Mouse (Mus musculus) neural tube, embryonic 12.5 days (tissue): ENCODE measurements at regions not wholly inside any gene's neighbourhood (a gene's known extent, or its start where the extent isn't known, plus 50 kb on each side); places are given as distances from the start of the nearest gene placed in this dataset.
A peak's percentile ranks its signal among the peaks of the same experiment; 100 is the strongest.

ENCODE experiments used
- ATAC-seq: fragments of 200-750 bp; cut with Nextera tagmentation; 2 replicates; pipeline ENCODE4 v1.8.0; 2017; ENCODE audit warnings: low read depth, mild to moderate bottlenecking, moderate TSS enrichment, moderate library complexity; ENCODE audit not compliant: low FRiP score
- H3K27ac ChIP-seq: fragments of 300-500 bp; sonication (generic); 2 replicates; pipeline ENCODE4 v1.5.1; 2016
- H3K27me3 ChIP-seq: fragments of 300-500 bp; sonication (generic); replicated peaks from 2 replicates; pipeline ENCODE4 v1.6.1; 2016; ENCODE audit warnings: mild to moderate bottlenecking
- H3K36me3 ChIP-seq: fragments of 300-500 bp; sonication (generic); 2 replicates; pipeline ENCODE4 v1.6.1; 2016; ENCODE audit warnings: mild to moderate bottlenecking
- H3K4me1 ChIP-seq: fragments of 300-500 bp; sonication (generic); 2 replicates; pipeline ENCODE4 v1.6.1; 2016
- H3K4me2 ChIP-seq: fragments of 300-500 bp; sonication (generic); replicated peaks from 2 replicates; pipeline ENCODE4 v1.6.1; 2016; ENCODE audit warnings: mild to moderate bottlenecking
- H3K4me3 ChIP-seq: fragments of 300-500 bp; sonication (generic); 2 replicates; pipeline ENCODE4 v1.5.1; 2016
- H3K9ac ChIP-seq: fragments of 300-500 bp; sonication (generic); 2 replicates; pipeline ENCODE4 v1.6.1; 2016; ENCODE audit warnings: mild to moderate bottlenecking
- H3K9me3 ChIP-seq: fragments of 300-500 bp; sonication (generic); 2 replicates; pipeline ENCODE4 v1.6.1; 2016; ENCODE audit warnings: mild to moderate bottlenecking
- WGBS: fragments of 180-500 bp; shearing (Covaris S2); methylation state at CpG from one replicate; pipeline ENCODE4 v1.1.7; 2016; 5-methylcytosine and 5-hydroxymethylcytosine counted together

- Histone ChIP-seq H3K4me1 (peaks cover 9% of the 10 kb centered on the region), H3K27me3 (no peaks in the 10 kb centered on the region; the same call in 1 of the 2 replicates), H3K27ac (no peak overlapping the region), H3K4me3 (no peak overlapping the region), H3K4me2 (no peak overlapping the region), H3K9me3 (0 out of 2 replicates have a peak, but pooled peaks cover 6% of the 10 kb centered on the region), H3K36me3 (no peaks in the 10 kb centered on the region), H3K9ac (no peak overlapping the region)
- WGBS, result 58% methylated on average over 4 of the region's 4 CpGs
- no peak for ATAC-seq
Observed at GRCm38 (mm10) chr13:60488884-60489265, 112.9 kb upstream of the Dapk1 start.

- Histone ChIP-seq H3K36me3 (no peaks in the 10 kb centered on the region), H3K4me2 (no peak overlapping the region), H3K4me1 (peaks cover 9% of the 10 kb centered on the region), H3K9me3 (0 out of 2 replicates have a peak, but pooled peaks cover 5% of the 10 kb centered on the region), H3K4me3 (no peak overlapping the region), H3K27me3 (no peaks in the 10 kb centered on the region), H3K27ac (no peak overlapping the region), H3K9ac (no peak overlapping the region)
- WGBS, result 90% methylated on average over 16 of the region's 16 CpGs
- no peak for ATAC-seq
Observed at GRCm38 (mm10) chr13:60491948-60492464, 109.7 kb upstream of the Dapk1 start.

DNA sequence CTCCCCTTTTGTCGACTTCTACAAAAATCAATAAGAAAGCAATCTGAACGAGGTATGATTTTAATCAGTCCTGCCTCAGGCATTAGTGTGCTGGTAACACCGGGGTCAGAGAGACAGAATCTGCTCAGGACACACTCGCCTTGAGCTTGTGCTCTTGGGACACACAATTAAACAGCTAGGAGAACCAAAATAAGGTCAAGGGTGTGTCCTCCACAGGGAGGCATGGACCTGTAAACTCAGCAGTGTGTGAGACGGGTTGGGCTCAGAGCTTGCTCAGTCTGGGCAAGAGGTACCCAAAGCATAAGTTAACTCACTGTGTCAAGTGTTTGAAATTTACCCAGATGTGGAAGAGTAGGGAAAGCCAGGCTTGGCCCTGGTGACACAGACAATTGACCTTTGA, 107.9 kb upstream of the Dapk1 start:
- H3K4me1 ChIP-seq, result peaks cover 9% of the 10 kb centered on the region; the same call in 1 of the 2 replicates
- no peak overlapping the region for H3K4me3 ChIP-seq
- no peak for ATAC-seq
- H3K27me3 ChIP-seq, result no peaks in the 10 kb centered on the region
- no peak overlapping the region for H3K4me2 ChIP-seq
- WGBS, result 79% methylated on average over 5 of the region's 5 CpGs
- no peaks in the 10 kb centered on the region for H3K36me3 ChIP-seq
- H3K9ac ChIP-seq, result no peak overlapping the region
- H3K27ac ChIP-seq, result no peak overlapping the region
- no peaks in the 10 kb centered on the region for H3K9me3 ChIP-seq

DNA sequence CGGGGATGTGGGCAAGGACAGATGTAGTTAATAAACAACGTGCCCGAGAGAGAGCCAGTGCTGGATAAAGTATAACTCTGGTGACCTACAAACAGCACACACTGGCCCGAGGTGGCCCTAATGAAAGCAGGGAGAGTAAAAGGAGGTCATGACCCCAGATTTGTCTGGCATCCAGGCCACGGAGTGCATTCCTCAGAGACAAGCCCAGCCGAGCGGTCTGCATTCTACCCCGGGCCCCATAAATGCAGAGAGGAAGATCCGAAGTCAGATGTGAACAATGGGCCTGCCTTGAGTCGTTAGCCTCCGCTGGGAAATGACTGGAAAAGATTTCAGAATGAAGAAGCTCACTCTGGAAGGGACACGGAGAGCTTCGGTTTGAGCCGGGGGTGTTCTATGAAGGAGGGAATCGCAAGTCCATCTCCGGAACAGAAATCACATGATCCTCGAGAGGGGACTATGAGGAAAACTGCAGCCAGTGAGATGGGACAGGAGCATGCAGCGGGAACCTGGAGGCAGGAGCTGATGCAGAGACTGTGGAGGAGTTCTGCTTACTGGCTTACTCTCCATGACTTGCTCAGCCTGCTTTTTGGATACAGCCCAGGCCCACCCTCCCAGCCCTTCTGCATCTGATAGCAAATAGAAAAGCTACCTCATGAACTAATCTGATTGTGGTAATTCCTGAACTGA, 103.9 kb upstream of the Dapk1 start:
- Histone ChIP-seq H3K4me3 (no peak overlapping the region), H3K4me2 (peak overlapping the region; percentile 30), H3K27ac (no peak overlapping the region), H3K9me3 (no peaks in the 10 kb centered on the region), H3K27me3 (no peaks in the 10 kb centered on the region), H3K4me1 (peaks cover 5% of the 10 kb centered on the region; the same call in 1 of the 2 replicates), H3K36me3 (no peaks in the 10 kb centered on the region), H3K9ac (no peak overlapping the region)
- WGBS, result 12% methylated on average over 18 of the region's 18 CpGs
- ATAC-seq, result no peak

DNA sequence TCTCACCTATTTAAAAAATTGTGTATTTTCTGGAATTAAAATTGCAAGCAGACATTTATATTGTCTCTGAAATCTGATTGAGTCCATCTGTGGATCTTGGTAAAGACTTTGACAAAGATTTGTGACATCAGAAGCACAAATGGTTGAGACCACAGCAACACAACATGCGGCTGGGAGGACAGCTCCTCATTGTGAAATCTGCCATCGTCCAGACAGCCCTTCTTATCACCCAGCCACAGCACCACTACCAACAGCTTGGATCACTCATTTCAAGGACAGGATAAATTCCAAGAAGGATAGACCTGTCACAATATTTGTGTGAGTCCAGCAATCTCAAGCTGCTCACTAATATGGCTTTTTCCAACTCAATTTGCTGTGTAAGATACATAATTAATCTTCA, 97.6 kb upstream of the Dapk1 start:
- Histone ChIP-seq H3K9ac (no peak overlapping the region), H3K27me3 (no peaks in the 10 kb centered on the region), H3K36me3 (no peaks in the 10 kb centered on the region), H3K9me3 (no peaks in the 10 kb centered on the region), H3K4me3 (no peak overlapping the region), H3K4me1 (no peaks in the 10 kb centered on the region), H3K27ac (no peak overlapping the region), H3K4me2 (no peak overlapping the region)
- ATAC-seq, result no peak
- 87% methylated on average over 2 of the region's 2 CpGs for WGBS

DNA sequence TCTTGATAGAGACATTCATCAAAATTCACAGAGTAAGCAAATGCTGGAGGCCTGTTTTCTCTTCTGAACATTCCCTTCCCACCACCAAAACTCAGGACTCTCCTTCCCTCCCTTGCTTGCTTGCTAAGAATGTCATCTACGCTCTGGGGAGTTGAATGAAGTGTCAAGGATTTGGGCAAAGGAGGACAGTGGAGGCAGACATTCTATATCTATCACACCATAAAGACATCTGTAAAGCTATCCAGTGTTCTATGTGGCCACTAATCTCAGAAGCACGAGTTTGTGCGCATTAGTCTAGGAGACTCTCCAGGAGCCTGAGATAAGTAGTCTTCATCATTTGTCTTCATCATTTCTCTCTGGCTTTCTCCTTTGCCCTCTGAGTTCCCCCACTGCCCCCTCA, 94.1 kb upstream of the Dapk1 start:
- Histone ChIP-seq H3K4me3 (no peak overlapping the region), H3K9me3 (no peaks in the 10 kb centered on the region), H3K4me2 (no peak overlapping the region), H3K27me3 (no peaks in the 10 kb centered on the region), H3K27ac (no peak overlapping the region), H3K36me3 (no peaks in the 10 kb centered on the region), H3K9ac (no peak overlapping the region), H3K4me1 (no peaks in the 10 kb centered on the region)
- no peak for ATAC-seq
- WGBS, result 87% methylated on average over 3 of the region's 3 CpGs

GRCm38 (mm10) chr13:60508054-60508453, 93.7 kb upstream of the Dapk1 start:
- Histone ChIP-seq H3K27me3 (no peaks in the 10 kb centered on the region), H3K9ac (no peak overlapping the region), H3K4me2 (no peak overlapping the region), H3K9me3 (no peaks in the 10 kb centered on the region), H3K36me3 (no peaks in the 10 kb centered on the region), H3K4me1 (no peaks in the 10 kb centered on the region), H3K27ac (no peak overlapping the region), H3K4me3 (no peak overlapping the region)
- 81% methylated on average over 4 of the region's 4 CpGs for WGBS
- ATAC-seq, result no peak

DNA sequence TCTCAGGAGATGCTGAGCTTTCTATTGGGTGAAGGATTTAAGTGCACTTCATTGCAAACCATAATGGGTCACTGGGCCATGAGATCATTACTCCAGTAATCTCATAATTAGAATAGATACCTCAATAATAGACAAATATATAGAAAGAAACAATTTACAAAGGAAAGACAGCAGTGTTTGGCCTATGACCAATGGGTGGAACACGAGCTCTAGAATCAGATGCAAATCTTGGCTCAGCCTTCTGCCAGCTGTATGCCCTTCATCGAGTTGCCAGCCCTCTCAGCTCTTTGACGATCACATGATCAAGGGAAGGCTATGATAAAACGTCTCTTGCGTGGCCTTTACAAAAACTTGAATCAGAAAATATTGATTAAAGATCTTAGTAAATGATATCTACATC, 92.9 kb upstream of the Dapk1 start:
- Histone ChIP-seq H3K9ac (no peak overlapping the region), H3K4me1 (no peaks in the 10 kb centered on the region), H3K9me3 (no peaks in the 10 kb centered on the region), H3K4me3 (no peak overlapping the region), H3K27ac (no peak overlapping the region), H3K27me3 (no peaks in the 10 kb centered on the region), H3K4me2 (no peak overlapping the region), H3K36me3 (no peaks in the 10 kb centered on the region)
- 87% methylated on average over 5 of the region's 5 CpGs for WGBS
- ATAC-seq, result no peak

DNA sequence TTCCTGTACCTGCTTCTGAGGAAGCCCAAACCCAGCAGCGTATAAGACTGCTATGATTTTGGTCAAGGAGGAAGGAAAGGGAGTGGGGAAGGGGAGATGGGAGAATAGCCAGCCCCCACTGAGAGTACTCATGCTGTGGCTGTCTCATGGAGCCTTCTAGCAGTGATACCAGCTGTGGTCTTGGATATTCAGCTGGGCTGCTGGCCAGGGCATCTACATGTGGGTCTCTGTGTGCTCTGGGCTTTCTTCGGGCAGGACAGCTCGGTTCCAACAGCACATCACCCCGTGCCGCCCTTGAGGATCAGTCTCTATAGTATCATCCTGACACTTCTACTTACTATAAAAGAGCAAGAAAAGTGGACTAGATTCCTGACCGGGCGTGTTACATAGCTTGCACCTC, 90.6 kb upstream of the Dapk1 start:
- Histone ChIP-seq H3K9me3 (no peaks in the 10 kb centered on the region), H3K27ac (no peak overlapping the region), H3K4me3 (no peak overlapping the region), H3K36me3 (no peaks in the 10 kb centered on the region), H3K9ac (no peak overlapping the region), H3K4me1 (no peaks in the 10 kb centered on the region), H3K27me3 (no peaks in the 10 kb centered on the region), H3K4me2 (no peak overlapping the region)
- no peak for ATAC-seq
- 97% methylated on average over 7 of the region's 7 CpGs for WGBS

GRCm38 (mm10) chr13:60511628-60512027, 90.1 kb upstream of the Dapk1 start:
- H3K9me3 ChIP-seq, result no peaks in the 10 kb centered on the region
- no peaks in the 10 kb centered on the region for H3K27me3 ChIP-seq
- H3K4me3 ChIP-seq, result no peak overlapping the region
- no peaks in the 10 kb centered on the region for H3K36me3 ChIP-seq
- H3K4me1 ChIP-seq, result no peaks in the 10 kb centered on the region
- WGBS, result 93% methylated on average over 8 of the region's 8 CpGs
- ATAC-seq, result no peak
- no peak overlapping the region for H3K9ac ChIP-seq
- H3K4me2 ChIP-seq, result no peak overlapping the region
- no peak overlapping the region for H3K27ac ChIP-seq

GRCm38 (mm10) chr13:60513756-60514155, 88.0 kb upstream of the Dapk1 start:
- ATAC-seq, result no peak
- H3K36me3 ChIP-seq, result no peaks in the 10 kb centered on the region
- no peak overlapping the region for H3K4me2 ChIP-seq
- no peak overlapping the region for H3K9ac ChIP-seq
- H3K27ac ChIP-seq, result no peak overlapping the region
- no peaks in the 10 kb centered on the region for H3K27me3 ChIP-seq
- H3K9me3 ChIP-seq, result no peaks in the 10 kb centered on the region
- 55% methylated on average over 7 of the region's 7 CpGs for WGBS
- no peak overlapping the region for H3K4me3 ChIP-seq
- H3K4me1 ChIP-seq, result no peaks in the 10 kb centered on the region

- ATAC-seq, result no peak
- Histone ChIP-seq H3K9ac (no peak overlapping the region), H3K4me3 (no peak overlapping the region), H3K36me3 (no peaks in the 10 kb centered on the region), H3K9me3 (no peaks in the 10 kb centered on the region), H3K27ac (no peak overlapping the region), H3K4me2 (no peak overlapping the region), H3K27me3 (no peaks in the 10 kb centered on the region), H3K4me1 (no peaks in the 10 kb centered on the region)
- WGBS, result 91% methylated on average over 9 of the region's 9 CpGs
Observed at GRCm38 (mm10) chr13:60514806-60515205, 86.9 kb upstream of the Dapk1 start.

DNA sequence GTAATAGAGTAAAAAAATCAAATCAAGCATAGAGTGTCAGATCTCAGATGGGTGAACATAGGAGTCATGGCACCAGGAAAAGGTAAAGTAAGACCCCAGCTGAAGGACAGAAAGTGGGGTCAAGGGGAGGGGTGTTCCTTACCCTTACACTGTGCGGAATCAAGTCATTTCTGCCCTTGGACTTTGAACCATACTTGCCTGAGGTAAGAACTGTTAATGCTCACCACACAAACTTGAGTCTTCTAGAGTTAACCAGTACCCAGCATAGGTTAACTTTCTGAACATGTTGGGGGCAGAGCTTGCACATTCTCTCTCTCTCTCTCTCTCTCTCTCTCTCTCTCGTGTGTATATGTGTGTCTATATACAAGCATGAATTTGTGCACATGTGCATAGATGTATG, 83.7 kb upstream of the Dapk1 start:
- no peaks in the 10 kb centered on the region for H3K4me1 ChIP-seq
- H3K9ac ChIP-seq, result no peak overlapping the region
- 90% methylated on average over 2 of the region's 2 CpGs for WGBS
- no peak overlapping the region for H3K27ac ChIP-seq
- no peak overlapping the region for H3K4me3 ChIP-seq
- no peaks in the 10 kb centered on the region for H3K27me3 ChIP-seq
- no peak for ATAC-seq
- H3K4me2 ChIP-seq, result no peak overlapping the region
- H3K36me3 ChIP-seq, result no peaks in the 10 kb centered on the region
- no peaks in the 10 kb centered on the region for H3K9me3 ChIP-seq
